Mouse (Mus musculus) erythroblast, adult 5-6 weeks (primary cell): ENCODE measurements around the gene Ptchd3. TPM values are rescaled to one million over a fixed set of nuclear protein-coding genes. Genes with fewer than 3 reads are reported as not detected.

Source experiments
- total RNA-seq, 2 experiments: library from RNA; stranded (forward) in 1 of 2; stranded (reverse) in 1 of 2; fragments of 150-400 nt in 1 of 2; fragments of 200-764, 138-1000 nt in 1 of 2; gene quantifications; 2 replicates each; pipeline versions ENCODE4 v1.2.3 to v1.2.4; 2015 to 2017; ENCODE audit warnings: low replicate concordance in 2 of 2

Ptchd3 gene
- total RNA-seq, 2 experiments from 2014 or later = not detected

Other genes starting within 250 kb of the Ptchd3 start
- 0.63 and 0.77 TPM in 2 replicates for gene B3gntl1, start 157.1 kb upstream of the Ptchd3 start, total RNA-seq (2015; ENCODE audit: low replicate concordance)
- gene B3gntl1, start 157.1 kb upstream of the Ptchd3 start, total RNA-seq (2017; ENCODE audit: low replicate concordance) = 0.84 and 1.9 TPM in 2 replicates
- gene Metrnl, start 128.7 kb upstream of the Ptchd3 start, total RNA-seq (2015; ENCODE audit: low replicate concordance) = 2.3 and 10.9 TPM in 2 replicates
- gene Metrnl, start 128.7 kb upstream of the Ptchd3 start, total RNA-seq (2017; ENCODE audit: low replicate concordance) = 2.3 and 4.2 TPM in 2 replicates